Mouse (Mus musculus) left cerebral cortex, adult 8-10 months (tissue): ENCODE data around the gene Mrpl52. TPM values are rescaled to one million over a fixed set of nuclear protein-coding genes. Genes with fewer than 3 reads are reported as not detected.
A peak's percentile ranks its signal among the peaks of the same experiment; 100 is the strongest.

Experiments used
- DNase-seq, 2 experiments: peaks; one replicate each; pipeline ENCODE4 v3.0.0; 2022; ENCODE audit warnings: low spot score in 2 of 2
- total RNA-seq, 4 experiments: library from RNA; stranded (reverse); gene quantifications; 2 replicates each; pipeline ENCODE4 v1.2.4; 2022

The Mrpl52 gene
- 100 to 1,000 TPM in 2 of 4 experiments, 10 to 100 TPM in 2; 71.6 to 109 (median 87.4) TPM for total RNA-seq

GRCm38 (mm10) chr14:54426689-54427398 lies at the start of gene Mrpl52:
TSS of gene Mrpl52 (plus strand) at chr14:54426909.
- peak; percentile 86 to 88 for DNase-seq

- no peak for DNase-seq
Measured at GRCm38 (mm10) chr14:54377166-54377565, 49.5 kb upstream of the Mrpl52 start.

- DNase-seq, result no peak
Measured at GRCm38 (mm10) chr14:54379571-54379970, 47.1 kb upstream of the Mrpl52 start.

- no peak for DNase-seq
Measured at GRCm38 (mm10) chr14:54380616-54381015, 46.1 kb upstream of the Mrpl52 start.

- DNase-seq, result no peak
Measured at GRCm38 (mm10) chr14:54381816-54382215, 44.9 kb upstream of the Mrpl52 start.

GRCm38 (mm10) chr14:54382641-54383040 lies 44.1 kb upstream of the Mrpl52 start:
- DNase-seq, result no peak

GRCm38 (mm10) chr14:54383355-54383771 lies 43.3 kb upstream of the Mrpl52 start:
- DNase-seq, result no peak

GRCm38 (mm10) chr14:54384396-54384795 lies 42.3 kb upstream of the Mrpl52 start:
- no peak for DNase-seq

GRCm38 (mm10) chr14:54385968-54386618 lies 40.6 kb upstream of the Mrpl52 start:
- DNase-seq, result no peak

GRCm38 (mm10) chr14:54387546-54387945 lies 39.2 kb upstream of the Mrpl52 start:
- no peak for DNase-seq

GRCm38 (mm10) chr14:54390843-54391242 lies 35.9 kb upstream of the Mrpl52 start:
- DNase-seq, result no peak

- no peak for DNase-seq
Measured at GRCm38 (mm10) chr14:54393794-54394193, 32.9 kb upstream of the Mrpl52 start.

- no peak for DNase-seq
Measured at GRCm38 (mm10) chr14:54394309-54394708, 32.4 kb upstream of the Mrpl52 start.

GRCm38 (mm10) chr14:54396685-54397084 lies 30.0 kb upstream of the Mrpl52 start:
- DNase-seq, result no peak

- no peak for DNase-seq
Measured at GRCm38 (mm10) chr14:54397872-54398527, 28.7 kb upstream of the Mrpl52 start.

GRCm38 (mm10) chr14:54398528-54398916 lies 28.2 kb upstream of the Mrpl52 start:
- DNase-seq, result no peak

- no peak for DNase-seq
Measured at GRCm38 (mm10) chr14:54398921-54399382, 27.8 kb upstream of the Mrpl52 start.

- no peak for DNase-seq
Measured at GRCm38 (mm10) chr14:54401723-54402122, 25.0 kb upstream of the Mrpl52 start.

GRCm38 (mm10) chr14:54408336-54409056 lies 18.2 kb upstream of the Mrpl52 start:
- no peak for DNase-seq

- DNase-seq, result no peak
Measured at GRCm38 (mm10) chr14:54409057-54409645, 17.6 kb upstream of the Mrpl52 start.
